Mouse (Mus musculus) spleen, postnatal 4 days (tissue): ENCODE measurements at regions not wholly inside any gene's neighbourhood (a gene's known extent, or its start where the extent isn't known, plus 50 kb on each side); places are given as distances from the start of the nearest gene placed in this dataset.

Experiments used
- DNase-seq, 2 experiments: peaks; one replicate each; pipeline ENCODE4 v3.0.0; 2022; ENCODE audit warnings: low spot score in 2 of 2

GRCm38 (mm10) chr9:26383996-26384395, 349.5 kb upstream of the B3gat1 start:
- no peak for DNase-seq

GRCm38 (mm10) chr9:26398635-26399034, 334.9 kb upstream of the B3gat1 start:
- no peak for DNase-seq

- DNase-seq: no peak
Measured at GRCm38 (mm10) chr9:26422897-26423823, 310.4 kb upstream of the B3gat1 start.

- DNase-seq: no peak
Measured at GRCm38 (mm10) chr9:26435507-26435906, 298.0 kb upstream of the B3gat1 start.

- DNase-seq: no peak
Measured at GRCm38 (mm10) chr9:26437244-26437643, 296.3 kb upstream of the B3gat1 start.

GRCm38 (mm10) chr9:26453924-26454323, 279.6 kb upstream of the B3gat1 start:
- no peak for DNase-seq

- no peak for DNase-seq
Measured at GRCm38 (mm10) chr9:26461081-26461480, 272.4 kb upstream of the B3gat1 start.

GRCm38 (mm10) chr9:26470694-26471392, 262.7 kb upstream of the B3gat1 start:
- no peak for DNase-seq

- DNase-seq: no peak
Measured at GRCm38 (mm10) chr9:26476341-26476740, 257.2 kb upstream of the B3gat1 start.

- no peak for DNase-seq
Measured at GRCm38 (mm10) chr9:26480881-26481280, 252.6 kb upstream of the B3gat1 start.

GRCm38 (mm10) chr9:26481890-26482289, 251.6 kb upstream of the B3gat1 start:
- no peak for DNase-seq

GRCm38 (mm10) chr9:26493740-26494139, 239.8 kb upstream of the B3gat1 start:
- DNase-seq: no peak

- no peak for DNase-seq
Measured at GRCm38 (mm10) chr9:26502027-26502426, 231.5 kb upstream of the B3gat1 start.

- no peak for DNase-seq
Measured at GRCm38 (mm10) chr9:26505941-26506340, 227.6 kb upstream of the B3gat1 start.

GRCm38 (mm10) chr9:26518651-26519050, 214.9 kb upstream of the B3gat1 start:
- DNase-seq: no peak

- no peak for DNase-seq
Measured at GRCm38 (mm10) chr9:26519581-26520501, 213.7 kb upstream of the B3gat1 start.

- no peak for DNase-seq
Measured at GRCm38 (mm10) chr9:26524089-26524488, 209.4 kb upstream of the B3gat1 start.

GRCm38 (mm10) chr9:26528761-26529160, 204.8 kb upstream of the B3gat1 start:
- no peak for DNase-seq

GRCm38 (mm10) chr9:26539042-26539441, 194.5 kb upstream of the B3gat1 start:
- no peak for DNase-seq

GRCm38 (mm10) chr9:26548328-26548922, 185.1 kb upstream of the B3gat1 start:
- peak in 1 of 2 experiments; percentile 12 for DNase-seq

- DNase-seq: peak in 1 of 2 experiments; percentile 23
Measured at GRCm38 (mm10) chr9:26549118-26549517, 184.4 kb upstream of the B3gat1 start.
